Mouse (Mus musculus): ENCODE data around the gene Tmem169. TPM values are rescaled to one million over a fixed set of nuclear protein-coding genes. Genes with fewer than 3 reads are reported as not detected.

The Tmem169 gene
- polyA plus RNA-seq, 1 experiment = 0.89 TPM

DNA sequence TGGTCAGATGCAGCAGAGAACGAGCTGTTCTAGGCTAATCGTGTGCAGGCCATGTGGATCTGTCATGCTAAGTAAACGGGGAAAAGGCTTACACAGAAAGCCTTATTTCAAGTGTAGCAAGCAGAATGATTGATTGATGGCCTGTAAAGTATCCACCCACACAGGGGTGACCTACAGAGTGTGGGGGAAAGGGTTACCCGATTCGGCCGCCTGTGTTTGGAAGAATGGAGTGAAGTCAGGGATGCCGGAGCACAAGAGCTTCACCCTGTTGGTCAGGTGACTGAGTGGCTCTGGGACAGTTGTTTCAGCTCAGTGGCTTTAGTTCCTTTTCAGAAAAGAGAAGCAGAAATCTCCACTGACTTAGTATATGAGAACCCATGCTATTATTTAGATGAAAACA is 32.7 kb downstream of the Tmem169 start:
- WGBS = 95% methylated on average over 7 of the region's 7 CpGs
- no peak for DNase-seq
- Histone ChIP-seq H3K4me1 (replicated peaks; ENCODE audit: control insufficient read depth, insufficient read depth, low read length) (no peaks in the 10 kb centered on the region), H3K27ac (ENCODE audit: control insufficient read depth, insufficient read depth, low read length) (no peak overlapping the region), H3K27me3 (ENCODE audit: control insufficient read depth, insufficient read depth, low read length) (no peaks in the 10 kb centered on the region), H3K36me3 (ENCODE audit: control insufficient read depth, insufficient read depth, low read length) (peaks cover 20% of the 10 kb centered on the region), H3K4me3 (ENCODE audit: control insufficient read depth, insufficient read depth, low read length) (no peak overlapping the region)
- TF ChIP-seq POLR2A (IDR thresholded peaks at IDR 0.05; ENCODE audit: control insufficient read depth, extremely low read depth, insufficient read depth, low read length, poor library complexity) (no peak), CTCF (IDR thresholded peaks at IDR 0.05; ENCODE audit: borderline replicate concordance, control insufficient read depth, extremely low read depth, insufficient read depth, low read length, poor library complexity) (no peak)

DNA sequence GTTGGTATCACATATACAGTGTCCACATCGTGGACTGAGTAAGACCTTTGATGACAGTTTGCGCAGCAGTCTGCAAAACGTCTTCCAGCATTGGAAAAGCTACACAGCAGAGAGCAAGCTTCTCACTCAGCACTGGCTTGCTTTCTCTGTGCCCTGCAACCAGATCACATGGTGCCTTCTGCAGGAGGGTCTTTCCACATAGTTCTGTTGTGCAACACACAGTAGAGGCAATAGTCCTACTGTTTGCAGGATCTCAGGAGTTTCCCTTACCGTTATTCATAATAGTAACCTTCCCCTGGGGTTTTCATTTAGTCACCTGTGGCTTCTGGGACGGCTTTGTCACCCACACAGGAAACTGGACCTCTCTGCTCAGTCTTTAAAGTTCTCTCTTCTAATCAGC is 36.6 kb downstream of the Tmem169 start:
- WGBS = 68% methylated on average over 5 of the region's 5 CpGs
- Histone ChIP-seq H3K27ac (ENCODE audit: control insufficient read depth, insufficient read depth, low read length) (no peak overlapping the region), H3K27me3 (ENCODE audit: control insufficient read depth, insufficient read depth, low read length) (no peaks in the 10 kb centered on the region), H3K4me3 (ENCODE audit: control insufficient read depth, insufficient read depth, low read length) (no peak overlapping the region), H3K36me3 (ENCODE audit: control insufficient read depth, insufficient read depth, low read length) (peaks cover 18% of the 10 kb centered on the region), H3K4me1 (replicated peaks; ENCODE audit: control insufficient read depth, insufficient read depth, low read length) (no peaks in the 10 kb centered on the region)
- TF ChIP-seq CTCF (IDR thresholded peaks at IDR 0.05; ENCODE audit: borderline replicate concordance, control insufficient read depth, extremely low read depth, insufficient read depth, low read length, poor library complexity) (no peak), POLR2A (IDR thresholded peaks at IDR 0.05; ENCODE audit: control insufficient read depth, extremely low read depth, insufficient read depth, low read length, poor library complexity) (no peak)
- no peak for DNase-seq

DNA sequence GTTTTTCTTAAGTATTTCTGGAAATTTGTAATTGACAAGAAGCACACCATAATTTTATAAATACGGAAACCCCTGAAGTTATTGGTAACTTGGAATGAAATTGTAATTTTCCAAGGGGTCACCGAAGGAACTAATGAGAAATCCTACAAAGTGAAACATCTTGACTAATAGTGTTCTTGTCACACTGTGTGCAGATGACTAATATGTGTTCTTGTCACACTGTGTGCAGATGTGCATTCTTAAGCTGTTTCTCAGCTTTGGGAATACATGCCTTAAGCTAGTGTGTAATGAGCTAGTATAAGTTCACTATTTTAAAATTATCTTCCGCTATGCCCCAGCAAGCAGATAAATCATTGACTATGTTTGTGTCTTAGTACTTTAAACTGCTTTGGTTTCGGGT is 39.1 kb downstream of the Tmem169 start:
- H3K4me3 ChIP-seq (ENCODE audit: control insufficient read depth, insufficient read depth, low read length) = no peak overlapping the region
- H3K27ac ChIP-seq (ENCODE audit: control insufficient read depth, insufficient read depth, low read length) = no peak overlapping the region
- no peaks in the 10 kb centered on the region for H3K4me1 ChIP-seq (replicated peaks; ENCODE audit: control insufficient read depth, insufficient read depth, low read length)
- TF ChIP-seq CTCF (IDR thresholded peaks at IDR 0.05; ENCODE audit: borderline replicate concordance, control insufficient read depth, extremely low read depth, insufficient read depth, low read length, poor library complexity) (no peak), POLR2A (IDR thresholded peaks at IDR 0.05; ENCODE audit: control insufficient read depth, extremely low read depth, insufficient read depth, low read length, poor library complexity) (no peak)
- peaks cover 18% of the 10 kb centered on the region for H3K36me3 ChIP-seq (ENCODE audit: control insufficient read depth, insufficient read depth, low read length)
- DNase-seq = no peak
- 96% methylated on average over 4 of the region's 4 CpGs for WGBS
- no peaks in the 10 kb centered on the region for H3K27me3 ChIP-seq (ENCODE audit: control insufficient read depth, insufficient read depth, low read length)

DNA sequence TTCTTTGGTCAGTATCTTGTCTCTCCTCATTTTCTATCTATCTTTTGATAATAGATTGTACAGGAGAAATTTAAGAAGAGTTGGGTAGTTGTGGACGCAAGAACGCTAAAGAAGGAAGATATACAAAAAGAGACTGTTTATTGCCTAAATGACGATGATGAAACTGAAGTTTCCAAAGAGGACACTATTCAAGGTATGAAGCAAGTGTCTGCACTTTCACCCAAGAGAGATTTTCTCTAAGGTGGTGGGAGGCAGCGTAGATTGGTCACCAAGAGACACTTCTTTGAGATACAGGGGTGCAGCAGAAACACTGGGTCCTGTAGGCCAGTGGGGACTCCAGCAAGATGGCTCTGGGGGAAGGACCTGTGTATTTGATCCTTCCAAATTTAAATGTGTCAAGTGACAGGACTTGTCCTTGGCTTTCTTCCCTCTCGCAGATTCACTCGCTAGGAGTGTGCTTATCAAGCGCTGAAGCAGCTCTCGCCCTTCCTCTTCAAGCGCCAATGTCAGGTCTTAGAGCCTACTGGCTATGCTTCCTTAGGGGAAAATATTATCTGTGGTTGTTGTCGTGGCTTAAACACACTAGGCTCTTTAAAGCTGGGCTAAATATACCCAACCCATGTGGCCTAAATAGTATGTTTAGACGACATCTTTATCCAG is 42.1 kb downstream of the Tmem169 start:
- H3K27ac ChIP-seq (ENCODE audit: control insufficient read depth, insufficient read depth, low read length) = no peak overlapping the region

DNA sequence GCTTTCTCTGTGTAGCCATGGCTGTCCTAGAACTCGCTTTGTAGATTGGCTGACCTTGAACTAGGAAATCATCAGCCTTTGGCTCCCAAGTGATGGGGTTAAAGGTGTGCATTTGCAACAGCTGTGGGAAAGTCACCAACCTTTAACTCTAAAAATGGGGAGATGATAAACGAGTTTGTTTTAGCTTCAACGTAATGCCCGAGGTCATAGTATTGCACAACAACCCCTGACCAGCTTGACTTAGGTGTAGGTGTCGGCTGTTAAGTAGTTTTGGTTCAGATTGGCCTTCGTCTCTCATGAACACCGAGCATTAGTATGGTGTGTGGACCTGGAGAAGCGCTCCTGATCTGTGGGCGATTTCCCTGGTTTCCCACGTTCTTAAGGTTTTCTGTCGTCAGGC is 50.6 kb downstream of the Tmem169 start:
- H3K27ac ChIP-seq (ENCODE audit: control insufficient read depth, insufficient read depth, low read length) = no peak overlapping the region
- H3K4me3 ChIP-seq (ENCODE audit: control insufficient read depth, insufficient read depth, low read length) = no peak overlapping the region
- DNase-seq = no peak
- WGBS = 95% methylated on average over 11 of the region's 11 CpGs
- peaks cover 7% of the 10 kb centered on the region for H3K36me3 ChIP-seq (ENCODE audit: control insufficient read depth, insufficient read depth, low read length)
- TF ChIP-seq CTCF (IDR thresholded peaks at IDR 0.05; ENCODE audit: borderline replicate concordance, control insufficient read depth, extremely low read depth, insufficient read depth, low read length, poor library complexity) (no peak), POLR2A (IDR thresholded peaks at IDR 0.05; ENCODE audit: control insufficient read depth, extremely low read depth, insufficient read depth, low read length, poor library complexity) (no peak)
- H3K27me3 ChIP-seq (ENCODE audit: control insufficient read depth, insufficient read depth, low read length) = no peaks in the 10 kb centered on the region
- no peaks in the 10 kb centered on the region for H3K4me1 ChIP-seq (replicated peaks; ENCODE audit: control insufficient read depth, insufficient read depth, low read length)

More for the DNA sequence above, 42.1 kb downstream of the Tmem169 start:
- DNase-seq = no peak
- H3K27me3 ChIP-seq (ENCODE audit: control insufficient read depth, insufficient read depth, low read length) = no peaks in the 10 kb centered on the region
- WGBS = 97% methylated on average over 11 of the region's 11 CpGs
- H3K4me1 ChIP-seq (replicated peaks; ENCODE audit: control insufficient read depth, insufficient read depth, low read length) = no peaks in the 10 kb centered on the region
- TF ChIP-seq CTCF (IDR thresholded peaks at IDR 0.05; ENCODE audit: borderline replicate concordance, control insufficient read depth, extremely low read depth, insufficient read depth, low read length, poor library complexity) (no peak), POLR2A (IDR thresholded peaks at IDR 0.05; ENCODE audit: control insufficient read depth, extremely low read depth, insufficient read depth, low read length, poor library complexity) (no peak)
- H3K4me3 ChIP-seq (ENCODE audit: control insufficient read depth, insufficient read depth, low read length) = no peak overlapping the region
- H3K36me3 ChIP-seq (ENCODE audit: control insufficient read depth, insufficient read depth, low read length) = peaks cover 3% of the 10 kb centered on the region; the same call in 1 of the 2 replicates

DNA sequence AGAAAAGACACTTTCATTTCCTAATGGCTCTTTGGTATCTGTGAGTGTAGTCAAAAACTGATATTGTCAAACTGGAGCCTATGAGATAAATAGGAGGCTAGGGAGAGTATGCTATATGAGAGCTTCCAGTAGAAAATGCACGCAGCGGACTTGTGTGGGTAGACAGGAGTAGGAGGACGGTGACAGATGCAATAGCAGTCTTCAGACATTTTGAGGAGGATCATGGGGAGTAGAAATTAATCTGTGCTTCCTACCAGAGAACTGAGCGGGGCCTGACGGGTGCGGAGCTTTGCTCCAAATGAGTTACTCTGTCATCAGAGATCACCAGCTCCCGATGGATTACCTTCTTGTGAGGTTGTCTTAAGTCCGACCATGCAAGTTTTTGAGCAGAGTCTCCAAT is 52.6 kb downstream of the Tmem169 start:
- no peak overlapping the region for H3K4me3 ChIP-seq (ENCODE audit: control insufficient read depth, insufficient read depth, low read length)
- H3K27me3 ChIP-seq (ENCODE audit: control insufficient read depth, insufficient read depth, low read length) = no peaks in the 10 kb centered on the region
- peaks cover 13% of the 10 kb centered on the region for H3K36me3 ChIP-seq (ENCODE audit: control insufficient read depth, insufficient read depth, low read length)
- WGBS = 97% methylated on average over 8 of the region's 8 CpGs
- no peaks in the 10 kb centered on the region for H3K4me1 ChIP-seq (replicated peaks; ENCODE audit: control insufficient read depth, insufficient read depth, low read length)
- H3K27ac ChIP-seq (ENCODE audit: control insufficient read depth, insufficient read depth, low read length) = no peak overlapping the region
- DNase-seq = no peak
- TF ChIP-seq POLR2A (IDR thresholded peaks at IDR 0.05; ENCODE audit: control insufficient read depth, extremely low read depth, insufficient read depth, low read length, poor library complexity) (no peak), CTCF (IDR thresholded peaks at IDR 0.05; ENCODE audit: borderline replicate concordance, control insufficient read depth, extremely low read depth, insufficient read depth, low read length, poor library complexity) (no peak)

DNA sequence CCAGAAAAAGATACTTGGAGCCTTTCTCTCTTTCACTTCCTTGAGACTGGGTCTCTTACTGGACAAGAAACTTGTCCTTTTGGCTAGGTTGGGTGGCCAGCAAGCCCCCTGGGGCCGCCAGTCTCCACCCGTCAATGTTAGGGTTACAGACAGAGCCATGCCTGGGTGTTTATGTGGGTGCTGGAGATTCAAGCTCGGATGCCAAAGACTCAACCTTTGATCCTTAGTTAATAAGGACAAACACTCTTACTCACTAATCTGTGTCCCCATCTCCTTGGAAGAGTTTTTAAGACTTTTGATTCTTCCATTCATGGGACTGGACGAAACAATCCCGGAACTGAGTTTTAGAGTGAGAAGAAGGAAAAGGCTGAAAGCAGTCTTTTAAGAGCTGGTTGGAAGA is 54.2 kb downstream of the Tmem169 start:
- Histone ChIP-seq H3K4me1 (replicated peaks; ENCODE audit: control insufficient read depth, insufficient read depth, low read length) (no peaks in the 10 kb centered on the region), H3K27ac (ENCODE audit: control insufficient read depth, insufficient read depth, low read length) (no peak overlapping the region), H3K27me3 (ENCODE audit: control insufficient read depth, insufficient read depth, low read length) (no peaks in the 10 kb centered on the region), H3K36me3 (ENCODE audit: control insufficient read depth, insufficient read depth, low read length) (peaks cover 17% of the 10 kb centered on the region), H3K4me3 (ENCODE audit: control insufficient read depth, insufficient read depth, low read length) (no peak overlapping the region)
- no peak for TF ChIP-seq CTCF (IDR thresholded peaks at IDR 0.05; ENCODE audit: borderline replicate concordance, control insufficient read depth, extremely low read depth, insufficient read depth, low read length, poor library complexity)
- DNase-seq = no peak
- WGBS = 94% methylated on average over 5 of the region's 5 CpGs
